Mouse (Mus musculus): ENCODE measurements at regions not wholly inside any gene's neighbourhood (a gene's known extent, or its start where the extent isn't known, plus 50 kb on each side); places are given as distances from the start of the nearest gene placed in this dataset.
A peak's percentile ranks its signal among the peaks of the same experiment; 100 is the strongest.

DNA sequence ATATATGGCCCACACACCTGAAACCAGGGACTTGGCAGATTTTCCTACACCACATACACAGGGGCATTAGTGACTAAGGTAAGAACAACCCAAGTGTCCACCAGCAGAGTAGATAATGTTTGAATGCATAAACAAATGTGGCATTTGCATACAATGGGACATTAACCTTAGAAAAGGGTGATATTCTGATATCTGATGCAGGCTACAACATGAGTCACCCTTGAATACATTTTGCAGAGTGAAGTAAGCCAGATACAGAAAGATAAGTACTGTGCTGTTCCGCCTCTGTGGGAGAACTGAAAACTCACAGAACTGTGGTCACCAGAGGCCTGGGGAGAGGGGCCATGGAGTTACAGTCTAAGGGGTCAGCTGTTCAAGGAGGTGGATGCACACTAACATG, 201.9 kb downstream of the Enc1 start:
- Histone ChIP-seq H3K27me3 (ENCODE audit: control insufficient read depth, insufficient read depth, low read depth, low read length) (no peaks in the 10 kb centered on the region), H3K9ac (ENCODE audit: low read depth, low read length) (no peak overlapping the region), H3K27ac (ENCODE audit: low read length) (no peak overlapping the region; the same call in 1 of the 2 replicates), H3K36me3 (ENCODE audit: control insufficient read depth, insufficient read depth, low read length) (no peaks in the 10 kb centered on the region), H3K4me1 (ENCODE audit: control insufficient read depth, insufficient read depth, low read length) (peaks cover 30% of the 10 kb centered on the region), H3K4me2 (ENCODE audit: low read length) (no peak overlapping the region), H3K4me3 (ENCODE audit: low read depth, low read length) (no peak overlapping the region), H3K9me3 (replicated peaks; ENCODE audit: control insufficient read depth, low read length, poor library complexity, severe bottlenecking) (no peaks in the 10 kb centered on the region)
- WGBS, result 96% methylated on average over 1 of the region's 1 CpGs
- no peak for ATAC-seq

DNA sequence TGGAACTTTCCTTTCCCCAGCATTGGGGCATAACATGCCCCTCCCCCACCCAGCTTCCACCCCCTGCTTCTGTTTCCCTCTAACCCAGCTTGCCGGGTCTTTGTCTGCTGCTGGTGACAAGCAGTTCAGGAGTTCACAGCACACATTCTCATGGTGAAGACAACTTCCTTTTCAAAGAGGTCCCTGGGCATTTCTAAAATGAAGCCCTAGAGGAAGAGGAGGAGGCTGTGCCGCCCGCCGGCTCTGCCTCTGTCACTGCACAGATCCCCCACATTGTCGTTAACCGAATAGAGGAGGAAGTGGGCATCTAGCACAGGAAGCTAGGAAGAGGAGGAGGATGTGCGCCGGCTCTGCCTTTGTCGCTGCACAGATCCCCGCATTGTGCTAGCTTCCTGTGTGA, 201.4 kb downstream of the Enc1 start:
- Histone ChIP-seq H3K4me2 (ENCODE audit: low read length) (peak overlapping the region; percentile 5; the same call in 1 of the 2 replicates), H3K4me1 (ENCODE audit: control insufficient read depth, insufficient read depth, low read length) (peaks cover 31% of the 10 kb centered on the region), H3K9ac (ENCODE audit: low read depth, low read length) (no peak overlapping the region), H3K36me3 (ENCODE audit: control insufficient read depth, insufficient read depth, low read length) (no peaks in the 10 kb centered on the region), H3K9me3 (replicated peaks; ENCODE audit: control insufficient read depth, low read length, poor library complexity, severe bottlenecking) (no peaks in the 10 kb centered on the region), H3K27me3 (ENCODE audit: control insufficient read depth, insufficient read depth, low read depth, low read length) (no peaks in the 10 kb centered on the region), H3K27ac (ENCODE audit: low read length) (no peak overlapping the region; the same call in 1 of the 2 replicates), H3K4me3 (ENCODE audit: low read depth, low read length) (no peak overlapping the region)
- no peak for ATAC-seq
- 28% methylated on average over 10 of the region's 10 CpGs for WGBS

DNA sequence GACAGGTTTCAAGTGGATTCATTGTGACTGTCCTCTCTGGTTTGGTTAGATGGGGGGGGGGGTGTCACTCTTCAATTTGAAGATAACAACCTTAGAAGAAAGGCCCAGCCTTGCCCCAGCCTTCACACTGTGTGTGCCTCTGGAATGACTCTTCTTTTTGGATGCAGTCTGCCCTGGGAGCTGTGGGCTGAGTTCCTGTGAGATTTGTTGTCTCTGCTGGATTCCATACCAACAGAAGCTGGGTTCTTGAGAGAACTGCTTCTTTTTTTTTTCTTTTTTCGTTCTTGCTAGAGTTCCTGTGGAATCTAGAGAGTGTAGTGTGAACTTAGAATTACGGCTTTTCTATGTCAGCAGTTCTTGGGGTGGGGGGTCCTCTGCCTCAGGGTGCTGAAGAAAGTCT, 200.9 kb downstream of the Enc1 start:
- Histone ChIP-seq H3K9me3 (replicated peaks; ENCODE audit: control insufficient read depth, low read length, poor library complexity, severe bottlenecking) (no peaks in the 10 kb centered on the region), H3K4me1 (ENCODE audit: control insufficient read depth, insufficient read depth, low read length) (peaks cover 36% of the 10 kb centered on the region), H3K27ac (ENCODE audit: low read length) (no peak overlapping the region), H3K4me2 (ENCODE audit: low read length) (0 out of 2 replicates have a peak overlapping the region, but pooled peaks have one; percentile 5), H3K36me3 (ENCODE audit: control insufficient read depth, insufficient read depth, low read length) (no peaks in the 10 kb centered on the region), H3K9ac (ENCODE audit: low read depth, low read length) (no peak overlapping the region), H3K27me3 (ENCODE audit: control insufficient read depth, insufficient read depth, low read depth, low read length) (no peaks in the 10 kb centered on the region), H3K4me3 (ENCODE audit: low read depth, low read length) (no peak overlapping the region)
- 47% methylated on average over 2 of the region's 2 CpGs for WGBS
- no peak for ATAC-seq

DNA sequence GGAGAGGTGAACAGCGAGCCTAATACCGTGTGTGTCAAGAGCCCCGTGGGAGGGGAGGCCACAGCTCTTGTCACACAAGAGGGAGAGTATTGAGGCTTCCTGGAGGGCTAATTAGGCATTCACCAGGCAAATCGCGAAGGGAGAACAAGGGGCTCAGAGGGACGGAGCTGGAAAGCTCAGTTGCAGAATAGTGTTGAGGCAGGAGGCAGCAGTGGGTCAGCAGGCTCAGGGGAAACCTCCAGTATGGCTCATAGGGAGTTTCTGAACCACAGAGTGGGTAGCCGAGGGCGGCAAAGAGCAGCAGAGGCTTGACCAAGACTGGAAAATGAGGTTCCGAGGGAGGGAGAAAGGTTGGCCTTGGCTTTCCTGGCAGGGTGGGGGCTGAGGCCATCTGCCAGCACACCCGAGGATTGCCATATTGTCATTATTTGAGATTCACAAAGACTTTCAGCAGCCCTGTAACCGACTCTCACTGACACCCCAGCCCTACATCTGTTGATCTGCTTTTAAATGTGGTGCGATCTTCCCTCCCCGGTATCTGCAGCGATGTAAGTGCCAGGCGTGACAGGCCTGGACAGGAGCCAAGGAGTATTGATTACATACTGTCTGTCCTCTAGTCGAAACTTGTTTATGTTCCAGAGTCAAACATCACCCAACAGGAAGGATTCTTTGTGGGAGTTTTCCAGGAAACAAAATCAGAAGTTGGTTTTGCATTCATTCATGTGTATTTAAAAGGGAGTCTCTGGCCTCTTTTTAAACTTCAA, 198.5 kb downstream of the Enc1 start:
- ATAC-seq, result peak; percentile 27; the same call in 1 of the 2 replicates
- H3K4me3 ChIP-seq (ENCODE audit: low read depth, low read length), result no peak overlapping the region

DNA sequence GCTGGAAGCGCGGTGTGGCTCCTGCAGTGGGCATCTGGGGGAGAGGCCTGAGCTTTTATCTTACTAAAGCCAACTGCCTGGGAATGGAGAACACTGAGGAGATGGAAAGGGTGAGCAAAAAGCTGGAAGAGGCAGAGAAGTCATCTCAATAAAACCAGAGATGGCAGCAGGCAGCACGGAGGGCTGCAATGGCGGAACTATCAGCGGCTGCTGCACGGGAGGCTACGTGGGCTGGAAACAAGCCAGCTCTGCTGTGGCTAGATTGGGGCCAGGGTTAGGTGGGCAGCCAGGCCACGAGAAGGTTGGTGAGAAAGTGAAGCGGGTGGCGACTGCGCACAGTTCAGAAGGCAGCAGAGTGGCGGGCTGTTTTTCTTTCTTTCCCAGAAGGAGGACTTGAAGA, 197.8 kb downstream of the Enc1 start:
- no peak for ATAC-seq
- Histone ChIP-seq H3K36me3 (ENCODE audit: control insufficient read depth, insufficient read depth, low read length) (no peaks in the 10 kb centered on the region), H3K4me1 (ENCODE audit: control insufficient read depth, insufficient read depth, low read length) (peaks cover 58% of the 10 kb centered on the region), H3K9ac (ENCODE audit: low read depth, low read length) (no peak overlapping the region), H3K9me3 (replicated peaks; ENCODE audit: control insufficient read depth, low read length, poor library complexity, severe bottlenecking) (no peaks in the 10 kb centered on the region), H3K4me2 (ENCODE audit: low read length) (peak overlapping the region; percentile 38), H3K27me3 (ENCODE audit: control insufficient read depth, insufficient read depth, low read depth, low read length) (no peaks in the 10 kb centered on the region), H3K4me3 (ENCODE audit: low read depth, low read length) (no peak overlapping the region), H3K27ac (ENCODE audit: low read length) (peak overlapping the region; percentile 58)
- 35% methylated on average over 12 of the region's 12 CpGs for WGBS

More for the DNA sequence above, 198.5 kb downstream of the Enc1 start:
- H3K9me3 ChIP-seq (replicated peaks; ENCODE audit: control insufficient read depth, low read length, poor library complexity, severe bottlenecking), result no peaks in the 10 kb centered on the region
- H3K27ac ChIP-seq (ENCODE audit: low read length), result peak overlapping the region; percentile 58
- peaks cover 58% of the 10 kb centered on the region for H3K4me1 ChIP-seq (ENCODE audit: control insufficient read depth, insufficient read depth, low read length)
- no peaks in the 10 kb centered on the region for H3K27me3 ChIP-seq (ENCODE audit: control insufficient read depth, insufficient read depth, low read depth, low read length)
- H3K36me3 ChIP-seq (ENCODE audit: control insufficient read depth, insufficient read depth, low read length), result no peaks in the 10 kb centered on the region
- 7% methylated on average over 16 of the region's 16 CpGs for WGBS
- peak overlapping the region; percentile 43; the same call in 1 of the 2 replicates for H3K9ac ChIP-seq (ENCODE audit: low read depth, low read length)
- peak overlapping the region; percentile 38 for H3K4me2 ChIP-seq (ENCODE audit: low read length)

DNA sequence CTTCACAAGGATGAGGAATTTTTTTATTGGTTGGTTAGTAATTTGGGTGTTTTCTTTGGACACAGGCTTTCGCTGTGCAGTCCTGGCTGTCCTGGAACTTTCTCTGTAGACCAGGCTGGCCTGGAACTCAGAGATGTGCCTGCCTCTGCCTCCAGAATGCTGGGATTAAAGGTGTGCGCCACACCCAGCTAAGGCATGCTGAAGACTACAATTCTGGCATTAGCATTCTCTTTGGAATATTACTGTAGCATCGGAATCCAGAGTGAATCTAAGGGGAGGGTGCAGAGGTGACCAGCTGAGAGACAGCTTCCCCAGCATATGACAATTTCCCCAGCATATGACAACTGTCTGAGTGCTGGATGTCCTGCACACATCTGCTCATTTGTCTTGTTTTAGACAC, 197.4 kb downstream of the Enc1 start:
- Histone ChIP-seq H3K4me2 (ENCODE audit: low read length) (peak overlapping the region; percentile 38; the same call in 1 of the 2 replicates), H3K4me3 (ENCODE audit: low read depth, low read length) (no peak overlapping the region), H3K27me3 (ENCODE audit: control insufficient read depth, insufficient read depth, low read depth, low read length) (no peaks in the 10 kb centered on the region), H3K9ac (ENCODE audit: low read depth, low read length) (no peak overlapping the region), H3K36me3 (ENCODE audit: control insufficient read depth, insufficient read depth, low read length) (no peaks in the 10 kb centered on the region), H3K27ac (ENCODE audit: low read length) (peak overlapping the region; percentile 58; the same call in 1 of the 2 replicates), H3K4me1 (ENCODE audit: control insufficient read depth, insufficient read depth, low read length) (peaks cover 58% of the 10 kb centered on the region), H3K9me3 (replicated peaks; ENCODE audit: control insufficient read depth, low read length, poor library complexity, severe bottlenecking) (no peaks in the 10 kb centered on the region)
- no peak for ATAC-seq
- WGBS, result 91% methylated on average over 3 of the region's 3 CpGs

DNA sequence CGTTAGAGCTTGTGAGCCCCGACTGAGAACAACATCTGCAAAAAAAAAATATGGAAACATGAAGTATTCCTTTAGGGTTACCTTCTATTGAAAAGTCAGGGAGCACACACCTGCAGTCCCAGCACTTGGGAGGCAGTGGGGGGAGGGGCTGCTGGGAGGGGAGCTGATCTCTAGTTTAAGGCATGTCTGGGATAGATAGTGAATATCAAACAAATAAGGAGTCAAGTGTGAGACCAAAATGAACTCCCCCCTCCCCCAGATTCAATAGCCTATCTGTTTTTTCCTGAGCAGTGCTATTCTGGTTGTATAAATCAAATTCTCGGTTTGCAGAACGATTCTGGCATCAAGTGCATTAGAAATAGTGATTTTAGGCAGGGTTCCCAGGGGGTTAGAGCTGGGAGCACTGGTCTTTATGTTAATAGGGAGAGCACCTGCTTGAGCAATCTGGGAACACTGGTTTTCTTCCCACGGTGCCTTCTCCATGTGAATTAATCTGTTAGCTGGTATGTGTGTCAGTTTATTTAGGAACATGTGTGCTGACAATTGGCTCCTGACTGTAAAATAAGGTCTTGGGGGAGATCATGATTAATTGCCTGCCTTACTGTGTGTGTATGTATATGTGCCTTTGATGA, 195.9 kb downstream of the Enc1 start:
- no peak overlapping the region for H3K4me3 ChIP-seq (ENCODE audit: low read depth, low read length)
- WGBS, result 10% methylated on average over 5 of the region's 5 CpGs
- no peak for ATAC-seq
- no peaks in the 10 kb centered on the region for H3K9me3 ChIP-seq (replicated peaks; ENCODE audit: control insufficient read depth, low read length, poor library complexity, severe bottlenecking)
- H3K36me3 ChIP-seq (ENCODE audit: control insufficient read depth, insufficient read depth, low read length), result no peaks in the 10 kb centered on the region
- H3K4me1 ChIP-seq (ENCODE audit: control insufficient read depth, insufficient read depth, low read length), result peaks cover 48% of the 10 kb centered on the region
- H3K4me2 ChIP-seq (ENCODE audit: low read length), result peak overlapping the region; percentile 61
- H3K27me3 ChIP-seq (ENCODE audit: control insufficient read depth, insufficient read depth, low read depth, low read length), result no peaks in the 10 kb centered on the region
- H3K27ac ChIP-seq (ENCODE audit: low read length), result peak overlapping the region; percentile 71
- no peak overlapping the region; the same call in 1 of the 2 replicates for H3K9ac ChIP-seq (ENCODE audit: low read depth, low read length)

DNA sequence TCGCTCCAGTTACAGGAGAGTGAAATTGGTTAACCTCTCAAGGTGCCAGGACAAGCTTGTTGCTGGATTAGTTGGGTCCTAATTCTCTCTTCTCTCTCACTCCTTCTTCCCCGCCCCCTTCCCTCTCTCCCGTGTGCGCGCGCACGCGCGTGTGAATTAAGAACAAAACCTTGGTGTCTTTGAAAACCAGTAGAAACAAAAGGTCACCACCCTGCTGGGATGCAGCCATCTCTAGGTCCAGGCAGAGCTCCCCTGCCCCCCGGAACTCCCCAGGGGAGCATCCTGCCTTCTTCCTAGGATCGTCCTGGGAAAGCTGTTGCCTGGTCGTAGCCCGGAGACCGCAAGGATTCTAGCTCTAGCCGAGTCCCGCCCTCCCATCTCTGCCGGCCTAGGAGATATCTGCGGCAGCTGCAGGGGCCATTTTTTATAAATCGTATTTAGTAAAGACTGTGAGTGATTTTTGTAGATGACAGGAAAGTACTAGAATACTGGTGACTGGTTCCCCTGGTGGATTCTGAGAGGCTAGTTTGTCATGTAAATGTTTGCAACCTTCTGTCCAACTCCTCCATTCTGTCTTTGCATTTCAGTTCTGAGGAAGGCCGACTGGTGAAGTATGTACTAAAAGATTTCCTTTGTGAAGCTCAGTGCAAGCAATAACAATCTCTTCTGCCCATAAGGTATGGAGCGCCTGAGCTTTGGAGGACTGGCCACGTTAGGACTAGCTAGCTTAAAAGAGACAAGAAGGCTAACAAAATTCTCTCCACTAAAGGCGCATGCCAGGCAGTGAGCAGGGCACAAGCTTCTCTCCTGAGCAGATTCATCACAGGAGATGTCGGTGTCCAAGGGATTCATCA, 195.2 kb downstream of the Enc1 start:
- Histone ChIP-seq H3K27ac (ENCODE audit: low read length) (peak overlapping the region; percentile 71), H3K4me2 (ENCODE audit: low read length) (peak overlapping the region; percentile 61), H3K4me3 (ENCODE audit: low read depth, low read length) (peak overlapping the region; percentile 26), H3K4me1 (ENCODE audit: control insufficient read depth, insufficient read depth, low read length) (peaks cover 46% of the 10 kb centered on the region), H3K27me3 (ENCODE audit: control insufficient read depth, insufficient read depth, low read depth, low read length) (no peaks in the 10 kb centered on the region), H3K9ac (ENCODE audit: low read depth, low read length) (peak overlapping the region; percentile 68), H3K36me3 (ENCODE audit: control insufficient read depth, insufficient read depth, low read length) (no peaks in the 10 kb centered on the region), H3K9me3 (replicated peaks; ENCODE audit: control insufficient read depth, low read length, poor library complexity, severe bottlenecking) (no peaks in the 10 kb centered on the region)
- under 1% methylated on average over 24 of the region's 24 CpGs for WGBS
- ATAC-seq, result peak; percentile 29

Data from midbrain, embryonic 16.5 days (tissue).